Mouse (Mus musculus): ENCODE measurements around the gene Cd300ld4.
A peak's percentile ranks its signal among the peaks of the same experiment; 100 is the strongest.
"Not testable (repeated sequence)": the region's sequence is repeated elsewhere in the genome, so short reads cannot be mapped to it uniquely, and the experiment has no call there.

Gene Cd300ld4

GRCm38 (mm10) chr11:115026912-115027311 is at the start of gene Cd300ld4:
Gene Cd300ld4 (minus strand): TSS chr11:115027012.
- not testable (repeated sequence) for DNase-seq (ENCODE audit: low read depth)

- no peak for DNase-seq (ENCODE audit: low read depth)
Observed at GRCm38 (mm10) chr11:115075859-115076258, 49.0 kb upstream of the Cd300ld4 start.

GRCm38 (mm10) chr11:115075407-115075806 is 48.6 kb upstream of the Cd300ld4 start:
- DNase-seq (ENCODE audit: low read depth): no peak

GRCm38 (mm10) chr11:115073002-115073401 is 46.2 kb upstream of the Cd300ld4 start:
- DNase-seq (ENCODE audit: low read depth): no peak

GRCm38 (mm10) chr11:115071631-115072294 is 45.0 kb upstream of the Cd300ld4 start:
- DNase-seq (ENCODE audit: low read depth): peak; percentile 73

- no peak for DNase-seq (ENCODE audit: low read depth)
Observed at GRCm38 (mm10) chr11:115071015-115071551, 44.3 kb upstream of the Cd300ld4 start.

GRCm38 (mm10) chr11:115066768-115067167 is 40.0 kb upstream of the Cd300ld4 start:
- DNase-seq (ENCODE audit: low read depth): no peak

GRCm38 (mm10) chr11:115062077-115062476 is 35.3 kb upstream of the Cd300ld4 start, which contains the start of gene Cd300e:
Gene Cd300e (minus strand): TSS chr11:115062177.
- DNase-seq (ENCODE audit: low read depth): no peak

GRCm38 (mm10) chr11:115059797-115060196 is 33.0 kb upstream of the Cd300ld4 start:
- DNase-seq (ENCODE audit: low read depth): no peak

GRCm38 (mm10) chr11:115058701-115059100 is 31.9 kb upstream of the Cd300ld4 start:
- DNase-seq (ENCODE audit: low read depth): no peak

GRCm38 (mm10) chr11:115054537-115054936 is 27.7 kb upstream of the Cd300ld4 start:
- DNase-seq (ENCODE audit: low read depth): no peak

- no peak for DNase-seq (ENCODE audit: low read depth)
Observed at GRCm38 (mm10) chr11:115052991-115053390, 26.2 kb upstream of the Cd300ld4 start.

- DNase-seq (ENCODE audit: low read depth): peak; percentile 84
Observed at GRCm38 (mm10) chr11:115052206-115052605, 25.4 kb upstream of the Cd300ld4 start.

- DNase-seq (ENCODE audit: low read depth): peak; percentile 73
Observed at GRCm38 (mm10) chr11:115049282-115049895, 22.6 kb upstream of the Cd300ld4 start.

GRCm38 (mm10) chr11:115048259-115048658 is 21.4 kb upstream of the Cd300ld4 start, which contains the start of gene Cd300ld3:
Gene Cd300ld3 (minus strand): TSS chr11:115048409.
- no peak for DNase-seq (ENCODE audit: low read depth)

- DNase-seq (ENCODE audit: low read depth): not testable (repeated sequence)
Observed at GRCm38 (mm10) chr11:115037669-115038068, 10.9 kb upstream of the Cd300ld4 start, which contains the start of gene Cd300ld5. Gene Cd300ld5 (minus strand): TSS chr11:115037769.

- DNase-seq (ENCODE audit: low read depth): not testable (repeated sequence)
Observed at GRCm38 (mm10) chr11:115016093-115016492, 10.7 kb downstream of the Cd300ld4 start, which contains the start of gene Cd300ld2. Gene Cd300ld2 (minus strand): TSS chr11:115016193.

- DNase-seq (ENCODE audit: low read depth): no peak
Observed at GRCm38 (mm10) chr11:115004070-115004469, 22.7 kb downstream of the Cd300ld4 start.

GRCm38 (mm10) chr11:115001474-115002040 is 25.3 kb downstream of the Cd300ld4 start, which contains the start of gene Cd300c2:
Gene Cd300c2 (minus strand): TSS chr11:115001880.
- no peak for DNase-seq (ENCODE audit: low read depth)

- no peak for DNase-seq (ENCODE audit: low read depth)
Observed at GRCm38 (mm10) chr11:114989793-114990192, 37.0 kb downstream of the Cd300ld4 start, which contains the start of gene Cd300ld. Gene Cd300ld (minus strand): TSS chr11:114989922.

GRCm38 (mm10) chr11:114981866-114982265 is 44.9 kb downstream of the Cd300ld4 start:
- DNase-seq (ENCODE audit: low read depth): peak; percentile 35

- peak; percentile 41 for DNase-seq (ENCODE audit: low read depth)
Observed at GRCm38 (mm10) chr11:114972726-114973125, 54.1 kb downstream of the Cd300ld4 start.
